Mouse (Mus musculus) ES-Bruce4 (cell line): ENCODE results near the gene Slc19a3. TPM values are rescaled to one million over a fixed set of nuclear protein-coding genes. Genes with fewer than 3 reads are reported as not detected.

Experiments used
- H3K27ac ChIP-seq: 2 replicates; pipeline ENCODE4 v1.5.1; 2012; ENCODE audit warnings: low read length, inconsistent platforms; ENCODE audit not compliant: insufficient read depth
- H3K27me3 ChIP-seq: 2 replicates; pipeline ENCODE4 v1.6.1; 2012; ENCODE audit warnings: mild to moderate bottlenecking, low read length, inconsistent platforms; ENCODE audit not compliant: control insufficient read depth, poor library complexity, insufficient read depth, severe bottlenecking
- H3K36me3 ChIP-seq: 2 replicates; pipeline ENCODE4 v1.6.1; 2012; ENCODE audit warnings: inconsistent platforms, mild to moderate bottlenecking, low read length, moderate library complexity; ENCODE audit not compliant: control insufficient read depth, poor library complexity, insufficient read depth, severe bottlenecking
- H3K4me1 ChIP-seq: one replicate; pipeline ENCODE4 v1.8.1; 2011; ENCODE audit warnings: low read length; ENCODE audit not compliant: control insufficient read depth, insufficient read depth
- H3K4me3 ChIP-seq: 2 replicates; pipeline ENCODE4 v1.5.1; 2011; ENCODE audit warnings: low read depth, mild to moderate bottlenecking, low read length
- H3K9ac ChIP-seq: 2 replicates; pipeline ENCODE4 v1.6.1; 2012; ENCODE audit warnings: low read depth, mild to moderate bottlenecking, inconsistent platforms; ENCODE audit not compliant: poor library complexity, severe bottlenecking
- H3K9me3 ChIP-seq: replicated peaks from 2 replicates; pipeline ENCODE4 v1.6.1; 2012; ENCODE audit warnings: mild to moderate bottlenecking, low read length, inconsistent platforms; ENCODE audit not compliant: control insufficient read depth, poor library complexity, insufficient read depth, severe bottlenecking
- CTCF ChIP-seq: IDR thresholded peaks from one replicate; pipeline ENCODE4 v1.8.1; 2011; ENCODE audit warnings: low read depth, low read length
- EP300 ChIP-seq: IDR thresholded peaks from 2 replicates; pipeline ENCODE4 v1.6.1; 2011; ENCODE audit warnings: low read depth, low read length; ENCODE audit not compliant: insufficient read depth
- POLR2A ChIP-seq: IDR thresholded peaks from one replicate; pipeline ENCODE4 v1.8.1; 2011; ENCODE audit warnings: low read length; ENCODE audit not compliant: insufficient read depth
- polyA plus RNA-seq: library from polyadenylated mRNA; stranded (reverse); fragments of >200 nt; gene quantifications from 2 replicates; pipeline ENCODE4 v1.2.4, GENCODE M21; 2011; ENCODE audit warnings: low read depth; ENCODE audit not compliant: missing spikeins, insufficient read depth, insufficient read length

Gene Slc19a3
- polyA plus RNA-seq, 1 experiment: 4.2 TPM

- no peak for TF ChIP-seq CTCF
- TF ChIP-seq POLR2A: no peak
- no peak for TF ChIP-seq EP300
- H3K27me3 ChIP-seq: no peaks in the 10 kb centered on the region
- H3K36me3 ChIP-seq: no peaks in the 10 kb centered on the region
- H3K4me1 ChIP-seq: no peaks in the 10 kb centered on the region
- no peak within 1 kb of the TSS for H3K4me3 ChIP-seq
- H3K27ac ChIP-seq: no peak within 1 kb of the TSS
- no peak within 1 kb of the TSS for H3K9ac ChIP-seq
- no peaks in the 10 kb centered on the region for H3K9me3 ChIP-seq
Measured at GRCm38 (mm10) chr1:83042380-83042779, 4.1 kb upstream of the Slc19a3 start, which contains the start of gene Krtap28-10. Gene Krtap28-10 (minus strand): TSS chr1:83042480.

DNA sequence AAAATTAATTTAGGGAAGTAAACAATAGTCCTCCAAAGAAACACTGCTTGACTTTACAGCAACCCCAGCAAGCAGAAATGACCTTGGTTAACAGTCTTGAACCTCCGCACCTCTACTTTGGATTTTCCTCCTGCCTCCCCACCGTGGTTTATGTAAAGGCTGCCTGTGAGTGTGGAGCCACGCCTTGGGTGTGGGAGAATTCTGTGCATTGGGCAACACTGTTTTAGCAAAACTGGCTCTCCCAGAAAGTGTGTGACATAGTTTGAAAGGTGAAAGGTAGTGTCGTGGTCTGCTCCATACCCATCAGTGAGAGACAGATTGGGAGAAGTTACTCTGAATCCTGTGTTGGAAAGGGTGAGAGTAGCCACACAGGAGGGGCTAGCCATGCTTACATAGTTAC is 832 bp upstream of the Slc19a3 start:
- Histone ChIP-seq H3K36me3 (no peaks in the 10 kb centered on the region), H3K27ac (no peak overlapping the region), H3K4me3 (no peak overlapping the region), H3K9ac (no peak overlapping the region), H3K9me3 (no peaks in the 10 kb centered on the region), H3K4me1 (no peaks in the 10 kb centered on the region), H3K27me3 (no peaks in the 10 kb centered on the region)
- TF ChIP-seq POLR2A (no peak), EP300 (no peak), CTCF (no peak)

- no peaks in the 10 kb centered on the region for H3K4me1 ChIP-seq
- TF ChIP-seq CTCF: no peak
- no peak for TF ChIP-seq POLR2A
- TF ChIP-seq EP300: no peak
- H3K4me3 ChIP-seq: no peak overlapping the region
- H3K27me3 ChIP-seq: no peaks in the 10 kb centered on the region
- H3K27ac ChIP-seq: no peak overlapping the region
- no peaks in the 10 kb centered on the region for H3K36me3 ChIP-seq
- H3K9ac ChIP-seq: 0 out of 2 replicates have a peak overlapping the region, but pooled peaks have one; percentile 14
- no peaks in the 10 kb centered on the region for H3K9me3 ChIP-seq
Measured at GRCm38 (mm10) chr1:83036892-83037667, 1.2 kb downstream of the Slc19a3 start.

- Histone ChIP-seq H3K36me3 (no peaks in the 10 kb centered on the region), H3K4me1 (no peaks in the 10 kb centered on the region), H3K27me3 (no peaks in the 10 kb centered on the region), H3K9ac (no peak overlapping the region), H3K27ac (no peak overlapping the region), H3K4me3 (no peak overlapping the region), H3K9me3 (no peaks in the 10 kb centered on the region)
- no peak for TF ChIP-seq POLR2A
- no peak for TF ChIP-seq CTCF
- no peak for TF ChIP-seq EP300
Measured at GRCm38 (mm10) chr1:83034509-83034908, 3.7 kb downstream of the Slc19a3 start.

DNA sequence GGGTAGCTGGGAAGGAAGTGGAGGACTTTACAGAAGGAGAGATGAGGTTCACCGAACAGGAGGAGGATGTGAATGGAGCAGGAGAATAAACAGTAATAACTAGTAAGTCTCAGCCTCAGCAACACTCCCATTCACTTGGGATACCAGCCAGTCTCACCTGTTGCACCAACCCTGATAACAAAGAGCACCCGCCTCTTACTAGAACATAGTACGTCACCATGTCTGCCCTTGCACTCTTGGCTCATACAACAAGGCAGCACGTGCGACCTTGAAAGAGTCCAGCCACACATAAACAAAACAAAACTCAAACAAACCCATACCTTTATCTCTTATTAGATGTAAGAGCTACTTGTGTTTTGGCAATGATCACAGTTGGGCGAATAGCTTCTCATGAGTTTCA is 5.7 kb downstream of the Slc19a3 start:
- Histone ChIP-seq H3K27me3 (no peaks in the 10 kb centered on the region), H3K36me3 (no peaks in the 10 kb centered on the region), H3K9ac (no peak overlapping the region), H3K27ac (no peak overlapping the region), H3K4me3 (no peak overlapping the region), H3K9me3 (no peaks in the 10 kb centered on the region), H3K4me1 (no peaks in the 10 kb centered on the region)
- TF ChIP-seq POLR2A: no peak
- no peak for TF ChIP-seq CTCF
- no peak for TF ChIP-seq EP300

DNA sequence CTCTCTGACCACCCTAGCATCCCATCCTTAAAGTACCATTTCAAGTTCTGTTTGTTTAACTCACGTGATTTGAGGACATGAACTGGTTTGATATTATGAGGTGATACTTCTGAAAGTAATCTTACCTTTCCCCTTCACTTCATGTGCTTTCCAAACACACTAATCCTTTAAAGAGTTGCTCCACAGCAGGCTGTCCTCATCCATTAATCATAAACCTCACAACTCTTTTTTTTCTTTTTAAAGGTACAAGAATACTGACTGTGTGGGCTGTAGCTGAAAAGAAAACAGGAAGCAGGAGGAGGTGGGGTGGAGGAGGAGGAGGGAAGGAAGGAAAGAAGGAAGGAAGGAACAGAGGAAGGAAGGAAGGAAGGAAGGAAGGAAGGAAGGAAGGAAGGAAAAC is 6.3 kb downstream of the Slc19a3 start:
- Histone ChIP-seq H3K27me3 (no peaks in the 10 kb centered on the region), H3K4me3 (no peak overlapping the region)

More for the DNA sequence above, 6.3 kb downstream of the Slc19a3 start:
- TF ChIP-seq EP300: no peak
- TF ChIP-seq CTCF: no peak
- Histone ChIP-seq H3K4me1 (no peaks in the 10 kb centered on the region), H3K9ac (no peak overlapping the region), H3K9me3 (no peaks in the 10 kb centered on the region), H3K36me3 (no peaks in the 10 kb centered on the region), H3K27ac (no peak overlapping the region)
